Comparison of ENCODE assay signal across 8 mouse cellular contexts in genomic region chr11:88159389-88159788, GRCm38 (mm10). TPM values are rescaled to one million over a fixed set of nuclear protein-coding genes. Genes with fewer than 3 reads are reported as not detected.
DNase-seq lines count a peak whose midpoint lies in the region; ATAC-seq lines count a peak whose summit lies in the region.

No protein-coding gene starts in this region.

- DNase-seq in kidney, adult 9 months, result no peak
- DNase-seq in right cerebral cortex, adult 2 months (ENCODE audit: low spot score in 2 of 2), result no peak
- no peak for DNase-seq in thymus, postnatal 14 days
- DNase-seq in ovary, postnatal 10 days (ENCODE audit: low spot score), result no peak

- H3K4me1 ChIP-seq in kidney, embryonic 16.5 days (ENCODE audit: insufficient read depth, low read length), result peaks cover 66% of the 10 kb centered on the region
- peaks cover 76% of the 10 kb centered on the region for H3K4me1 ChIP-seq in embryonic facial prominence, embryonic 15.5 days
- peaks cover 68% of the 10 kb centered on the region for H3K4me1 ChIP-seq in hindbrain, embryonic 13.5 days (replicated peaks)
- H3K4me1 ChIP-seq in neural tube, embryonic 13.5 days (replicated peaks), result peaks cover 77% of the 10 kb centered on the region

- H3K27ac ChIP-seq in kidney, embryonic 16.5 days (ENCODE audit: low read length), result no peak overlapping the region; the same call in 1 of the 2 replicates
- peak overlapping the region; percentile 69 for H3K27ac ChIP-seq in embryonic facial prominence, embryonic 15.5 days (replicated peaks)
- peak overlapping the region; percentile 94; the same call in 1 of the 2 replicates for H3K27ac ChIP-seq in hindbrain, embryonic 13.5 days
- H3K27ac ChIP-seq in neural tube, embryonic 13.5 days (replicated peaks), result peak overlapping the region; percentile 57

- 57% methylated on average over 11 of the region's 11 CpGs for WGBS in kidney, embryonic 16.5 days
- WGBS in embryonic facial prominence, embryonic 15.5 days, result 57% methylated on average over 11 of the region's 11 CpGs
- WGBS in hindbrain, embryonic 13.5 days, result 67% methylated on average over 11 of the region's 11 CpGs
- WGBS in neural tube, embryonic 13.5 days, result 65% methylated on average over 11 of the region's 11 CpGs

- no peak overlapping the region for H3K4me3 ChIP-seq in kidney, embryonic 16.5 days (ENCODE audit: low read length)
- no peak overlapping the region for H3K4me3 ChIP-seq in embryonic facial prominence, embryonic 15.5 days (replicated peaks)
- H3K4me3 ChIP-seq in hindbrain, embryonic 13.5 days, result no peak overlapping the region
- H3K4me3 ChIP-seq in neural tube, embryonic 13.5 days, result no peak overlapping the region

- ATAC-seq in kidney, embryonic 16.5 days (ENCODE audit: low FRiP score, low TSS enrichment), result no peak
- no peak for ATAC-seq in embryonic facial prominence, embryonic 15.5 days (ENCODE audit: insufficient number of reproducible peaks, low FRiP score, low TSS enrichment, low read depth)
- ATAC-seq in hindbrain, embryonic 13.5 days (ENCODE audit: low FRiP score), result no peak
- no peak for ATAC-seq in neural tube, embryonic 13.5 days (ENCODE audit: low read depth)

- no peaks in the 10 kb centered on the region for H3K36me3 ChIP-seq in kidney, embryonic 16.5 days (ENCODE audit: insufficient read depth, low read length)
- no peaks in the 10 kb centered on the region for H3K36me3 ChIP-seq in embryonic facial prominence, embryonic 15.5 days
- no peaks in the 10 kb centered on the region for H3K36me3 ChIP-seq in hindbrain, embryonic 13.5 days
- H3K36me3 ChIP-seq in neural tube, embryonic 13.5 days, result no peaks in the 10 kb centered on the region

- H3K9me3 ChIP-seq in kidney, embryonic 16.5 days (ENCODE audit: low read length), result no peaks in the 10 kb centered on the region
- no peaks in the 10 kb centered on the region for H3K9me3 ChIP-seq in embryonic facial prominence, embryonic 15.5 days (replicated peaks)
- no peaks in the 10 kb centered on the region for H3K9me3 ChIP-seq in hindbrain, embryonic 13.5 days
- H3K9me3 ChIP-seq in neural tube, embryonic 13.5 days, result no peaks in the 10 kb centered on the region

- H3K4me2 ChIP-seq in kidney, embryonic 16.5 days (replicated peaks; ENCODE audit: low read depth, low read length), result no peak overlapping the region
- H3K4me2 ChIP-seq in embryonic facial prominence, embryonic 15.5 days (replicated peaks), result no peak overlapping the region
- no peak overlapping the region for H3K4me2 ChIP-seq in hindbrain, embryonic 13.5 days
- no peak overlapping the region for H3K4me2 ChIP-seq in neural tube, embryonic 13.5 days

- H3K9ac ChIP-seq in kidney, embryonic 16.5 days (replicated peaks; ENCODE audit: low read length), result 0 out of 2 replicates have a peak overlapping the region, but pooled peaks have one; percentile 37
- H3K9ac ChIP-seq in embryonic facial prominence, embryonic 15.5 days, result no peak overlapping the region
- H3K9ac ChIP-seq in hindbrain, embryonic 13.5 days, result peak overlapping the region; percentile 13; the same call in 1 of the 2 replicates
- no peak overlapping the region for H3K9ac ChIP-seq in neural tube, embryonic 13.5 days

- H3K27me3 ChIP-seq in kidney, embryonic 16.5 days (ENCODE audit: insufficient read depth, low read length), result no peaks in the 10 kb centered on the region
- H3K27me3 ChIP-seq in embryonic facial prominence, embryonic 15.5 days, result no peaks in the 10 kb centered on the region
- H3K27me3 ChIP-seq in hindbrain, embryonic 13.5 days, result no peaks in the 10 kb centered on the region
- no peaks in the 10 kb centered on the region for H3K27me3 ChIP-seq in neural tube, embryonic 13.5 days

RNA-seq across cellular contexts. Expression of gene Mrps23, which starts 44.8 kb away (rescaled TPM):
- 61.5 and 66.6 TPM in 2 replicates for polyA plus RNA-seq in kidney, embryonic 16.5 days (2015; fragmentation: Nextera tagmentation; extraction: Ambion mirVana)
- polyA plus RNA-seq in embryonic facial prominence, embryonic 15.5 days (2015; fragmentation: Nextera tagmentation; extraction: Ambion mirVana), result 58.4 and 61.6 TPM in 2 replicates
- 71.1 TPM in 2 replicates for polyA plus RNA-seq in hindbrain, embryonic 13.5 days (2015; fragmentation: Nextera tagmentation; extraction: Ambion mirVana)
- polyA plus RNA-seq in neural tube, embryonic 13.5 days (2015; fragmentation: Nextera tagmentation; extraction: Ambion mirVana), result 64.2 and 69.4 TPM in 2 replicates

Comparison
In these comparisons a context has a peak if more than half of its experiments do, and no peak if none do; other contexts are left out.
1. H3K9ac ChIP-seq: peak in kidney, embryonic 16.5 days (single experiment) and hindbrain, embryonic 13.5 days (single experiment); none in embryonic facial prominence, embryonic 15.5 days (single experiment) and neural tube, embryonic 13.5 days (single experiment).